Mouse (Mus musculus): ENCODE data around the gene Prss32. TPM values are rescaled to one million over a fixed set of nuclear protein-coding genes. Genes with fewer than 3 reads are reported as not detected.
A peak's percentile ranks its signal among the peaks of the same experiment; 100 is the strongest.

The Prss32 gene
- polyA plus RNA-seq, 2 experiments = not detected

DNA sequence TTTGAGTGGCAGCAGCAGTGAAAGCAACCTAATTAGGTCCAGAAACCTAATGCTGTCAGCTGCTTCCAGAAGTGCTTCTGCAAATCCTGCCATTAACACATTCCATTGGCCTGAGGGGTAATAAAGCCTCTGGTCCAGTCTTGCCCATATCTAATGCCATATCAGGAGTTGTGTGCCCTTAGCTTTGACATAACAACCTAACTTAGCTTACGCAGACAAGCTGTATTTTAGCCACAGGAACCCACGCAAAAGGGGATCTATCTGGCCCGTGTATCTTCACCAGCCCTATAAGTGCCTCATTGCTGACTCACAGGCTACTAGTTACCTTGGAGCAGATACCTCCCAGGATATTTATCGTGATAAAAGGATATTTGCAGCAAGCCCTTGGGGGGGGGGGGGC lies 18.1 kb upstream of the Prss32 start:
- Histone ChIP-seq H3K36me3 (ENCODE audit: control insufficient read depth, insufficient read depth, low read length) (peaks cover 66% of the 10 kb centered on the region), H3K9ac (ENCODE audit: low read depth, low read length, severe bottlenecking) (no peak overlapping the region), H3K4me3 (replicated peaks; ENCODE audit: low read length) (no peak overlapping the region), H3K4me1 (ENCODE audit: control insufficient read depth, insufficient read depth, low read length) (peaks cover 11% of the 10 kb centered on the region), H3K4me2 (replicated peaks; ENCODE audit: low read depth, low read length, severe bottlenecking) (no peak overlapping the region), H3K27me3 (ENCODE audit: control insufficient read depth, insufficient read depth, low read length) (no peaks in the 10 kb centered on the region), H3K27ac (replicated peaks; ENCODE audit: low read depth, low read length) (no peak overlapping the region), H3K9me3 (ENCODE audit: control insufficient read depth, low read length) (no peaks in the 10 kb centered on the region)
- 78% methylated on average over 4 of the region's 4 CpGs for WGBS
- TF ChIP-seq POLR2A (IDR thresholded peaks at IDR 0.05; ENCODE audit: borderline replicate concordance, extremely low read depth, insufficient read depth, insufficient read length) = no peak
- DNase-seq (ENCODE audit: low spot score) = no peak
- no peak for ATAC-seq (ENCODE audit: low FRiP score, low read depth)

DNA sequence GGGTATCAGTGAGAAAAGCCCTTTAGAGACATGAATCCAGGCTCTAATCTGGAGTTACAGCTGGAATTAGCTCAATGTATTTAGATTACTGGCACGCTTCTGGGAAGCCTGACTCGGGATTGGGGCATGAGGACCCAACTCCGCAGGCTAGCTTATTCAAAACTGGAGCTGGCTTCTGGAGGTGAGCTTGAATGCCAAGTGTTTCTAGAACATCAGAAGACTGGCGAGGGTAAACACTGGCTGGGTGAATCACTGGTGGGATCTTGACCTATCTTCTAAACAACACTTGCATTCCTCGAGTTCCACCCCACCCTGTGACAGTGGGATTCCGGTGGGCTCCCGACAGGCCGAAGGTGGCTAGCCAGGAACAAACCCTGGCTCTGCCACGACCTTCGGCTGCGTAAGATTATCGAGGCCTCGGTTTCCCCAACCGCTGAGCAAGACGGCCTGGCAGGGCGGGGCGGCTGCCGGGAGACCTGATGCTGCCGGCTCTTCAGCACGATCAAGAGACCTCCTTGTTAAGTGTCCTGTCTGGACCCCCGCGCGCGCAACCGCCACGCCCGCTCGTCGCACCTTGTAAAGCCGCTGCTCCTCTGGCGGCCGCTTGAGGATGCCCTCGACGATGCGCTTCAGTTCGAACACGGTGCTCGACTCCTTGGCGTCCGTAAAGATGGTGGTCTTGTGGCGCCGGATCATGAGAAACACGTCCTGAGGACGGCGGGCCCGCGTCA lies 15.2 kb upstream of the Prss32 start:
- WGBS = under 1% methylated on average over 41 of the region's 47 CpGs
- Histone ChIP-seq H3K4me3 (replicated peaks; ENCODE audit: low read length) (peak overlapping the region; percentile 53), H3K4me2 (replicated peaks; ENCODE audit: low read depth, low read length, severe bottlenecking) (peak overlapping the region; percentile 82), H3K9me3 (ENCODE audit: control insufficient read depth, low read length) (no peaks in the 10 kb centered on the region), H3K36me3 (ENCODE audit: control insufficient read depth, insufficient read depth, low read length) (peaks cover 37% of the 10 kb centered on the region), H3K27me3 (ENCODE audit: control insufficient read depth, insufficient read depth, low read length) (no peaks in the 10 kb centered on the region), H3K4me1 (ENCODE audit: control insufficient read depth, insufficient read depth, low read length) (peaks cover 11% of the 10 kb centered on the region), H3K27ac (replicated peaks; ENCODE audit: low read depth, low read length) (peak overlapping the region; percentile 95), H3K9ac (ENCODE audit: low read depth, low read length, severe bottlenecking) (peak overlapping the region; percentile 66)
- TF ChIP-seq POLR2A (IDR thresholded peaks at IDR 0.05; ENCODE audit: borderline replicate concordance, extremely low read depth, insufficient read depth, insufficient read length) = no peak
- ATAC-seq (ENCODE audit: low FRiP score, low read depth) = peak; percentile 66
- no peak for DNase-seq (ENCODE audit: low spot score)

DNA sequence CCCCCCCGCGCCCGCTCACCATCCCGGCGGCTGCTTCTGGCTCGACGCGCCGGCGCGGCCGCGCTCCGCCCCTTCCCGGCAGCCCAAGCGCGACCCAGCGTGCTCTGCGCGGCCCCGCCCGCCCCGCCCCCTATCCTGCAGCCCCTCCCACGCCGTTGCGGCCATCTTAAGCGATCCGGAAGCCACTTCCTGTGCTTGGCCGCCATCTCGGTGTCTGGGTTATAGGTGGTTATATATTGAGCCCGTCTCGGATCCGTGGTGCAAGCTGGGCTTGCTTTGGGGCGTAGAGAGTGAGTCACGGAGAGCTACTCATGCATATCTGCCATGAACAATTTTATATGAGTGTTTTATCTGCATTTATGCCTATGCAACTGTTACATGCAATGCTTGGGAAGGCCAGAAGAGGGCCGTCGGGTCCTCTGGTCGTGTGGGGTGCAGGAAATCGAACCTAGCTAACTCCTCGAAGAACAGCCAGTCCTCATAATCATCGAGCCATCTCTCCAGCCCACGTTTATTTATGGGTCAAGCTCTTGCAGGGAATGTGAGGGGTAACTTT lies 14.5 kb upstream of the Prss32 start, which contains the start of gene Elob:
Gene Elob (minus strand): TSS at position 73 of the 556 bp plus-strand sequence.
- under 1% methylated on average over 19 of the region's 42 CpGs for WGBS
- ATAC-seq (ENCODE audit: low FRiP score, low read depth) (peak; percentile 93), DNase-seq (ENCODE audit: low spot score) (peak; percentile 90)
- peaks cover 30% of the 10 kb centered on the region for H3K36me3 ChIP-seq (ENCODE audit: control insufficient read depth, insufficient read depth, low read length)
- H3K4me2 ChIP-seq (replicated peaks; ENCODE audit: low read depth, low read length, severe bottlenecking) = peak within 1 kb of the TSS; percentile 82
- no peaks in the 10 kb centered on the region for H3K27me3 ChIP-seq (ENCODE audit: control insufficient read depth, insufficient read depth, low read length)
- peak within 1 kb of the TSS; percentile 95 for H3K27ac ChIP-seq (replicated peaks; ENCODE audit: low read depth, low read length)
- H3K9ac ChIP-seq (ENCODE audit: low read depth, low read length, severe bottlenecking) = peak within 1 kb of the TSS; percentile 66
- peak; percentile 69; the same call in 1 of the 2 replicates for TF ChIP-seq POLR2A (IDR thresholded peaks at IDR 0.05; ENCODE audit: borderline replicate concordance, extremely low read depth, insufficient read depth, insufficient read length)
- H3K4me3 ChIP-seq (replicated peaks; ENCODE audit: low read length) = peak within 1 kb of the TSS; percentile 53
- H3K4me1 ChIP-seq (ENCODE audit: control insufficient read depth, insufficient read depth, low read length) = peaks cover 11% of the 10 kb centered on the region
- no peaks in the 10 kb centered on the region for H3K9me3 ChIP-seq (ENCODE audit: control insufficient read depth, low read length)

DNA sequence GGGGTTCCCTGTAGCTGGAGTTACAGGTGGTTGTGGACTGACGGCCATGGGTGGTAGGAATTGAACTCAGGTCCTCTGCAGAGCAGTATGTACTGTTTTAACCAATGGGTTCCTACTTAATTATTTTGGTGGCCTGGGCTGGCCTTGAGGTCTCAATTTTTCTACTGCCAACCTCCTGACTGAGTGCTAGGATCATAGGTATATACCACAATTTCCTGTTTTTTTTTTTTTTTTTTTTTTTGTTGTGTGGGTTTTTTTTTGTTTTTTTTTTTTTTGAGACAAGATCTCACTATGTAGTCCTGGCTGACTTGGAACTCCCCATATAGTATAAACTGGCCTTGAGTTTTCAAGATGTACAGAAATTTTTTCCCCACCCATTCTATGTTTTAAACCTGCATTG lies 12.5 kb upstream of the Prss32 start:
- no peak for TF ChIP-seq POLR2A (IDR thresholded peaks at IDR 0.05; ENCODE audit: borderline replicate concordance, extremely low read depth, insufficient read depth, insufficient read length)
- DNase-seq (ENCODE audit: low spot score) (no peak), ATAC-seq (ENCODE audit: low FRiP score, low read depth) (no peak)
- Histone ChIP-seq H3K9ac (ENCODE audit: low read depth, low read length, severe bottlenecking) (no peak overlapping the region), H3K36me3 (ENCODE audit: control insufficient read depth, insufficient read depth, low read length) (peaks cover 10% of the 10 kb centered on the region), H3K27me3 (ENCODE audit: control insufficient read depth, insufficient read depth, low read length) (no peaks in the 10 kb centered on the region), H3K9me3 (ENCODE audit: control insufficient read depth, low read length) (no peaks in the 10 kb centered on the region), H3K27ac (replicated peaks; ENCODE audit: low read depth, low read length) (no peak overlapping the region), H3K4me2 (replicated peaks; ENCODE audit: low read depth, low read length, severe bottlenecking) (no peak overlapping the region), H3K4me3 (replicated peaks; ENCODE audit: low read length) (no peak overlapping the region), H3K4me1 (ENCODE audit: control insufficient read depth, insufficient read depth, low read length) (peaks cover 11% of the 10 kb centered on the region)
- WGBS = 94% methylated on average over 1 of the region's 1 CpGs

DNA sequence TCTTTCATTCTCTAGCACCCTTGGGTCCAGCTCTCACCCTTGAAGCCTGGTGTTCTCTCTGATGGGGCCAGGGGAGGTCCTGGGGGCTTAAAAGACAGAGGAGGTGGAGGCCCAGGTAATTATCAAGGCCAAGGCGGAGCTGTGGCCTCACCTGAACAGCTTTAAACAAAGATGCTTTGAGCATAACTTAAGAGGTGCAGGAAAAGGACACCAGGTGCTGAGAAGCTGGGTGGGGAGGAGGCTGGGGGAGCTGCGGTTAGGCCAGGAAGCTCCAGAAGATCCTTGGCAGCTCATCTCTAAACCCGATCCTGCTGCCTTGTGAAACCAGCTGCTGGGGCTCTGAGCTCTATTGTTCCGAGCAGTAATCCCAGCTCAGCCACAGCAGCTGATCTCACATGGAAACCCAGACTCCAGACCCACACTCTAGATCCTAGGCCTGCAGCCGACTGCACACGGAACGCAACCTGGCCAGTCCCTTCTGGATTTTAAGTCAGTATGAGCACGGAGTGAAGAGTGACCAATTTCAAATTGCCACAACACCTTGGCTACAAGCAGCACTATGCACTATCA lies 7.6 kb upstream of the Prss32 start, which contains the start of gene Prss33:
Gene Prss33 (minus strand): TSS at position 51 of the 570 bp plus-strand sequence.
- Histone ChIP-seq H3K4me2 (replicated peaks; ENCODE audit: low read depth, low read length, severe bottlenecking) (no peak within 1 kb of the TSS), H3K4me1 (ENCODE audit: control insufficient read depth, insufficient read depth, low read length) (no peaks in the 10 kb centered on the region), H3K9ac (ENCODE audit: low read depth, low read length, severe bottlenecking) (no peak within 1 kb of the TSS), H3K9me3 (ENCODE audit: control insufficient read depth, low read length) (no peaks in the 10 kb centered on the region), H3K36me3 (ENCODE audit: control insufficient read depth, insufficient read depth, low read length) (no peaks in the 10 kb centered on the region), H3K27me3 (ENCODE audit: control insufficient read depth, insufficient read depth, low read length) (no peaks in the 10 kb centered on the region; the same call in 1 of the 2 replicates), H3K27ac (replicated peaks; ENCODE audit: low read depth, low read length) (no peak within 1 kb of the TSS), H3K4me3 (replicated peaks; ENCODE audit: low read length) (no peak within 1 kb of the TSS)
- no peak for DNase-seq (ENCODE audit: low spot score)
- peak; percentile 60; the same call in 1 of the 2 replicates for ATAC-seq (ENCODE audit: low FRiP score, low read depth)
- 83% methylated on average over 8 of the region's 8 CpGs for WGBS
- TF ChIP-seq POLR2A (IDR thresholded peaks at IDR 0.05; ENCODE audit: borderline replicate concordance, extremely low read depth, insufficient read depth, insufficient read length) = no peak

All from limb, embryonic 14.5 days (tissue).